ENCODE assay signal across 8 mouse cellular contexts in the genomic region with DNA sequence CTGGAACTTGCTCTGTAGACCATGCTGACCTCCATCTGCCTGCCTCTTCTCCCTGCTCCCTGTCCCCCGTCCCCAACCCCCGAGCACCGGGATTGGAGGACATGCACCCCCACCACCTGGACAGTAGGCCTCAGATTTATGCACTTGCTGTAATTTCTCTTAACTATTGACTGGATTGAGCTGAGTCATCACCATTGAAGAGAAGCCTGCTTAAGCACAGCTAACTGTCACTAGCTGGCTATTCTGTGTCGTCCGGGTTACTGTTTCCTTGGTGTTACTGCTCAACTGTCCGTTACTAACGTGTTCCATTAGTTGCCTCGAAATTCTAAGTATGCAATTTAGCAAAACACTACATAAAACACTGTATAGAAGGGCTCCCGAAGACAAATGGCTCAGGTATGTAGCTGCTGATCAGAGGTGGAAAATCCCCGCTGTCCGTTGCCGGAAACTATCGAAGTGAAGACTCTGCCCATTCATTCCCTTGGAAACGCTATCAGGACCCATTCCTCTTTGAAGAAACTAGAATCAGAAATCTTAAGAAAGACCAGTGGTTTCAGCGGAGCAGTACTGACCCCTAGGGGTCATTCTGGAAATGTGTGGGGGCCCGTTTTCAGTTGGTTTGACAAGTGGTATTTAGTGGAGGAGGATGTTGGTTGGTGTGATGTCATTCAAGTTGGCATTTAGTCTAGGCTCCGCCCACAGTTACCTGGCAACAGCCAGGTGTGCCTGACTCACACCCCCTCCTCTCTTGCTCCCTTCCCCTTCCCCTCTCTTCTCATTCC. TPM values are rescaled to one million over a fixed set of nuclear protein-coding genes. Genes with fewer than 3 reads are reported as not detected.
A peak's percentile ranks its signal among the peaks of the same experiment; 100 is the strongest.
DNase-seq lines count a peak whose midpoint lies in the region; ATAC-seq and TF ChIP-seq lines count a peak whose summit lies in the region.

No protein-coding gene starts in this region.

- H3K27me3 ChIP-seq in neural tube, embryonic 13.5 days: no peaks in the 10 kb centered on the region

- no peak overlapping the region for H3K27ac ChIP-seq in neural tube, embryonic 13.5 days (replicated peaks)

- TF ChIP-seq CTCF in lung, adult 2 months (IDR thresholded peaks at IDR 0.05; ENCODE audit: insufficient read depth, low read length): peak; percentile 28

- peak; percentile 47 for ATAC-seq in CD4-positive, CD25-positive, alpha-beta regulatory T cell, adult 4 months
- peak; percentile 63 for ATAC-seq in neural tube, embryonic 13.5 days (ENCODE audit: low read depth)
- no peak for ATAC-seq in inflammation-experienced regulatory T-cells, adult 6 months

- peaks cover 12% of the 10 kb centered on the region for H3K36me3 ChIP-seq in neural tube, embryonic 13.5 days

- H3K4me3 ChIP-seq in lung, adult 2 months (replicated peaks; ENCODE audit: extremely low read depth, low read depth, low read length): no peak overlapping the region
- no peak overlapping the region for H3K4me3 ChIP-seq in neural tube, embryonic 13.5 days

- H3K9me3 ChIP-seq in neural tube, embryonic 13.5 days: no peaks in the 10 kb centered on the region

- no peak for TF ChIP-seq POLR2A in lung, adult 2 months (IDR thresholded peaks at IDR 0.05; ENCODE audit: borderline replicate concordance, extremely low read depth, low read depth, low read length)

- H3K9ac ChIP-seq in neural tube, embryonic 13.5 days: no peak overlapping the region

- no peaks in the 10 kb centered on the region for H3K4me1 ChIP-seq in lung, adult 2 months (ENCODE audit: control insufficient read depth, insufficient read depth, low read length)
- H3K4me1 ChIP-seq in neural tube, embryonic 13.5 days (replicated peaks): peaks cover 10% of the 10 kb centered on the region

- WGBS in lung, adult 2 months: 49% methylated on average over 17 of the region's 17 CpGs
- 27% methylated on average over 17 of the region's 17 CpGs for WGBS in neural tube, embryonic 13.5 days

- peak overlapping the region; percentile 35 for H3K4me2 ChIP-seq in neural tube, embryonic 13.5 days

- DNase-seq in 416B (ENCODE audit: low read depth): peak; percentile 78
- DNase-seq in cerebellum, adult 11-12 months: peak; percentile 52
- peak; percentile 63 to 68 for DNase-seq in frontal cortex, postnatal 10 days (ENCODE audit: low spot score in 2 of 2)
- DNase-seq in kidney, adult 9 months: peak; percentile 76
- peak; percentile 60 for DNase-seq in lung, adult 2 months

RNA-seq across cellular contexts. Expression of a gene that starts 14.3 kb away (rescaled TPM):
- 10 to 100 TPM; 58.9 to 82.9 TPM for polyA plus RNA-seq in CD4-positive, CD25-positive, alpha-beta regulatory T cell, adult 4 months (2017; shearing (Covaris generic))
- 18.9 and 24.2 TPM in 2 replicates for polyA plus RNA-seq in lung, adult 2 months (2012; rRNA removed)
- polyA plus RNA-seq in neural tube, embryonic 13.5 days (2015; fragmentation: Nextera tagmentation; extraction: Ambion mirVana): 122 and 126 TPM in 2 replicates
- 10 to 100 TPM; 41.5 to 78.0 (median 69.7) TPM for polyA plus RNA-seq in inflammation-experienced regulatory T-cells, adult 6 months (2017; shearing (Covaris generic))

RNA-seq across cellular contexts. Expression of a gene that starts 33.5 kb away (rescaled TPM):
- 10 to 100 TPM; 22.6 to 23.4 TPM for polyA plus RNA-seq in CD4-positive, CD25-positive, alpha-beta regulatory T cell, adult 4 months (2017; shearing (Covaris generic))
- polyA plus RNA-seq in lung, adult 2 months (2012; rRNA removed): 10.8 and 12.0 TPM in 2 replicates
- polyA plus RNA-seq in neural tube, embryonic 13.5 days (2015; fragmentation: Nextera tagmentation; extraction: Ambion mirVana): 1.2 and 1.5 TPM in 2 replicates
- polyA plus RNA-seq in inflammation-experienced regulatory T-cells, adult 6 months (2017; shearing (Covaris generic)): 10 to 100 TPM; 18.6 to 20.0 (median 19.2) TPM

RNA-seq across cellular contexts. Expression of a gene that starts 36.1 kb away (rescaled TPM):
- 100 to 1,000 TPM; 131 to 137 TPM for polyA plus RNA-seq in CD4-positive, CD25-positive, alpha-beta regulatory T cell, adult 4 months (2017; shearing (Covaris generic))
- 24.0 and 38.3 TPM in 2 replicates for polyA plus RNA-seq in lung, adult 2 months (2012; rRNA removed)
- 157 and 160 TPM in 2 replicates for polyA plus RNA-seq in neural tube, embryonic 13.5 days (2015; fragmentation: Nextera tagmentation; extraction: Ambion mirVana)
- 100 to 1,000 TPM; 115 to 125 (median 121) TPM for polyA plus RNA-seq in inflammation-experienced regulatory T-cells, adult 6 months (2017; shearing (Covaris generic))
